Mouse (Mus musculus) lung, postnatal 14 days (tissue): ENCODE measurements around the gene Cnnm3.

ENCODE experiments used
- DNase-seq: peaks from one replicate; pipeline ENCODE4 v3.0.0; 2021

Cnnm3 gene

GRCm38 (mm10) chr1:36501261-36501660 lies 10.4 kb upstream of the Cnnm3 start:
- DNase-seq, result peak; percentile 87

GRCm38 (mm10) chr1:36508238-36508637 lies 3.4 kb upstream of the Cnnm3 start:
- DNase-seq, result no peak

DNA sequence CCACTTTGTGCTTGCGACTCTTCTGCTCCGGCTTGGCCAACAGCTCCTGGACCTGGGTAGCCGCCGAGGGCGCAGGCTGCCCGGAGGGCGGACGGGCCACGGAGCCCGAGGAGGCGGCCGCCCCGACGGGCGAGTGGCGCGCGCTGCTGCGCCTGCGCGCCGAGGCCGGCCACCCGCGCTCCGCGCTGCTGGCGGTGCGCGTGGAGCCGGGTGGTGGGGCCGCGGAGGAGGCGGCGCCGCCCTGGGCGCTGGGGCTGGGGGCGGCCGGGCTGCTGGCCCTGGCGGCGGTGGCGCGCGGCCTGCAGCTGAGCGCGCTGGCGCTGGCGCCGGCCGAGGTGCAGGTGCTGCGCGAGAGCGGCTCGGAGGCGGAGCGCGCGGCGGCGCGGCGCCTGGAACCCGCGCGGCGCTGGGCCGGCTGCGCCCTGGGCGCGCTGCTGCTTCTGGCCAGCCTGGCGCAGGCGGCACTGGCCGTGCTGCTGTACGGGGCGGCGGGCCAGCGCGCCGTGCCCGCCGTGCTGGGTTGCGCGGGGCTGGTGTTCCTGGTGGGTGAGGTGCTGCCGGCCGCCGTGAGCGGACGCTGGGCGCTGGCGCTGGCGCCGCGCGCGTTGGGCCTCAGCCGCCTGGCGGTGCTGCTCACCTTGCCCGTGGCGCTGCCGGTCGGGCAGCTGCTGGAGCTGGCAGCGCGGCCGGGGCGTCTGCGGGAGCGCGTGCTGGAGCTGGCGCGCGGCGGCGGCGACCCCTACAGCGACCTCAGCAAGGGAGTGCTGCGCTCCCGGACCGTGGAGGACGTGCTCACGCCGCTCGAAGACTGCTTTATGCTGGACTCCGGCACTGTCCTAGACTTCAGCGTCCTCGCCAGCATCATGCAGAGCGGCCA lies 660 bp downstream of the Cnnm3 start:
- peak; percentile 39 for DNase-seq

- DNase-seq, result no peak
Measured at GRCm38 (mm10) chr1:36512966-36513280, 1.3 kb downstream of the Cnnm3 start.

GRCm38 (mm10) chr1:36513310-36513709 lies 1.6 kb downstream of the Cnnm3 start:
- DNase-seq, result no peak

- peak; percentile 34 for DNase-seq
Measured at GRCm38 (mm10) chr1:36513718-36514117, 2.1 kb downstream of the Cnnm3 start.

DNA sequence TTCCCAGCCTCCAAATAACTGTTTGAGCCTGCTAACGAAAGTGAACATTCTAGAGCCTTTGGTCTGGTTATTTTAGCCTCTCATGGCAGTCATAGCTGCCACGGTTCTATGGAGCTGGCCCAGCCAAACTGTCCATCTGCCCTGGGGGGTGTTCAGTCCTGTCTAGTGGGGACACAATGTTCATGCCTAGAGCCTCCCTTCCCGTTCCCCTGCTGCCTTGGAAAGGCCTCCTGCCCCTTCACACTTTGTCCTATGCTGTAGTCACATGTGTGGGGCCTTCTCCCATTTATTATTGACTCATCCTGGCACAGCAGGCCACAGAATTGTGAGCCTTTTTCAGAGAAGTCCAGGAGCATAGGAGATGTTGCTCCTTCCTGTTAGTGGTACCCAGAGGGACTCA lies 6.6 kb downstream of the Cnnm3 start:
- no peak for DNase-seq

- DNase-seq, result no peak
Measured at GRCm38 (mm10) chr1:36519626-36520025, 8.0 kb downstream of the Cnnm3 start.

GRCm38 (mm10) chr1:36522210-36522609 lies 10.5 kb downstream of the Cnnm3 start:
- DNase-seq, result no peak

GRCm38 (mm10) chr1:36523332-36524013 lies 11.8 kb downstream of the Cnnm3 start:
- no peak for DNase-seq

DNA sequence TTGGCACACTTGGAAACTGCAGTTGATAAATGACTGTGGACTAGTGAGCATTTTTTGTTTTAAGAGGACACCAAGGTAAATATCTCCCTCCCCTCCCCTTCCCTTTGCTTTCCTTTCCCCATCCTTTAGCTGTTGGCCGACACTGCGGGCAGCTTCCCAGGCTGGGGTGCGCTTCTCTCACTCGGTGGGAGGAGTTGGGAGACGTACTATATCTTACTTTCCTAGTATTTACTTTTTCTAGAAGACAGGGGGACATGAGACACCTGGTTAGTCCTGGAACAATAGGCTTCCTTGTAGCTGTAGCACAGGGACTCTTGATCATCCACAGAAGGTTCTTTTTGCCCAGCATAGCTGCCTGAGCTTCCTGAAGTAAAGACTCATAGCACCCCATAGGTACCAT lies 12.4 kb downstream of the Cnnm3 start:
- DNase-seq, result no peak

DNA sequence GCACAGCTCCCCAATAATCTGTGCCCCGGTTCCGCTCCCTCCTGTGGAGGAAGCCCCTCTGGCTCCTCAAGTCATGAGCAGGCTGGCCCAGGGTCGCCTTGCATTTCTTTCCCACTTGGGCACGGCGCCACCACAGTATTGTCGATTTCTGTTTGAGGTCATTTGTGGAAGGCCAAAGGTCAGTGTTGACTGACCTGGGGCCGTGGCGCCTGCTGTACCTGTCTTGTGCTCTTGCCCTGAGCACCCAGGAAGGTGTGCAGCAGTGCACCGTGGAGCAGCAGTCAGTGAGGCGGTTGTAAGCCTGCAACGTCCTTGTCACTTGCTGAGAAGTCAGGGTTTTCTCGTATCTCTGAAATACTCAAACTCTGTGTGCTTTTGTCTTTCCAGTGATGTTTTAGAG lies 14.1 kb downstream of the Cnnm3 start:
- no peak for DNase-seq

DNA sequence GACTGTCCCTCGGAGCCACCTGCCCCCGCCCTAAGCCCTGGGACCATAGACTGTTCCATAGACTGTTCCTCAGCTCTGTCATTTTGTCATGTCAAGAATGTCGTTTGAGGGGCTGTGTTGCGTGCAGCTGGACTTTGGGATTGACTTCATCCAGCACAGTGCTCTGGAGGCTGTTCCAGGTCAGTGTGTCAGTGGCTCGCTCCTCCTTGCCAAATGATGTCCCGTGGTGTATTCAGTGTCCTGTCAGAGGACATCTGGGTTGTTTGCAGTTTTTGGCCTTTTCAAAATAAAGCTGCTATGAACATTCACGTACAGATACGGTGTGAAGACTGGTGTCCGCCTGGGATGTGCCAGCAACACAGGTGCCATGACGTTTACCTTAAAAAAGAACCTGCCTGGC lies 15.2 kb downstream of the Cnnm3 start:
- no peak for DNase-seq

- DNase-seq, result no peak
Measured at GRCm38 (mm10) chr1:36528351-36528750, 16.7 kb downstream of the Cnnm3 start.

GRCm38 (mm10) chr1:36529274-36529673 lies 17.6 kb downstream of the Cnnm3 start:
- no peak for DNase-seq

- no peak for DNase-seq
Measured at GRCm38 (mm10) chr1:36529875-36530274, 18.2 kb downstream of the Cnnm3 start.

DNA sequence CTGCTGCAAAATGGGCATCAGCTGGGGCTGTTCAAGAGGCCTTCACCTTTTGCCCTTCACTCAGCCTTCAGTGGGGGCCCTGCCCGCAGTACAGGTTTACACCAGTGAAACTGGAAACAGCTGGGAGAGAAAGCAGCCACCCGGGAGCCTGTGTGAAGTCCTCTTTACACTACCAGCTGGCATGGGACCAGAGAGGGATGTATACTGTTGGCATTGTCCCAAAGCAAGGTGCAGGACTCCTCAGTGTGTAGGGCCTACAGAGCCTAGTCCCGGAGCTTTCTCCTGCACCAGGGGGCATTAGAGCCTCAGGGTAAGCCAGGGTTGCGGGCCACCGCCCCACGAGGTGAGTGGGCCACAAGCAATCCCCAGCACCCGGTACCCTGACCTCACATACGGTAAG lies 18.8 kb downstream of the Cnnm3 start:
- no peak for DNase-seq

- DNase-seq, result no peak
Measured at GRCm38 (mm10) chr1:36530962-36531361, 19.3 kb downstream of the Cnnm3 start.

- DNase-seq, result no peak
Measured at GRCm38 (mm10) chr1:36531461-36531860, 19.8 kb downstream of the Cnnm3 start.

DNA sequence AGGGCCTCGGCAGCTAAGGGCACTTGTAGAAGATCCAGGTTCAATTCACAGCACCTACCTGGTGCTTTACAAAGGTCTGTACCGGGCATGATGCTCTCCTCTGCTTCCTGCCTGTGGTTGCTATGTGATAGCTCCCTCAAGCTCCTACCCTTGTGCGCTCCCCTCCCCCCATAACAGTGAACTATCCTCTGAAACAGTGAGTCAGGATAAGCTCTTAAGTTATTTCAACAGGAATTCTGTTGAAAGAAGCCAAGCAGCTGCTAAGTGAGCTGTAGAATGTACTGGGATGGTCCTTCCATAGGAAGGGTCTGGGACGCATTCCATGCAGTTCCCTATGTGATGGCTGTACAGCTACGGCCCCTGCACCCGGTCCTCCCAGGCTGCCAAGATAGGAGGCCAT lies 21.9 kb downstream of the Cnnm3 start:
- DNase-seq, result no peak

DNA sequence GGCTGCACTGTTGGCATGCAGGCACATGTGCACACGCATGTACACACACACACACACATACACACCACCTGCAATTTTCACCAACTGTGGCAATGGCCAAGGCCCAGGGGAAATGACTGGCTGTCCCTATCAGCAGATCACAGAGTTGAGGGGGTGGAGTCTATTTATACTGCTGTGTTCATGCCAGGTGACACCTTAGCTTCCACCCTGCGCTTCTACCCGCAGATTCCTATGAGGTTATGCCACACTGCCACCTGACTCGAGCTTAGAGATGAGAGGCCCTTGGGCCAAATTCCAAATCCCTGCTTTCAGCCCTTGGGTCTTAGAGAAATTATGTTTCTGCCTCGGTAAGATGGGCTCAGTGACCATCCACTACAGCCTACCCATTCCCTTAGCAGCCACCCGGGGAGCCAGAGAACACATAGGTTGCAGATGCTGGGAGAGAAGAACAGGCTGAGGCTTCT lies 23.0 kb downstream of the Cnnm3 start:
- no peak for DNase-seq

GRCm38 (mm10) chr1:36535477-36536396 lies 24.1 kb downstream of the Cnnm3 start:
- DNase-seq, result peak; percentile 60

DNA sequence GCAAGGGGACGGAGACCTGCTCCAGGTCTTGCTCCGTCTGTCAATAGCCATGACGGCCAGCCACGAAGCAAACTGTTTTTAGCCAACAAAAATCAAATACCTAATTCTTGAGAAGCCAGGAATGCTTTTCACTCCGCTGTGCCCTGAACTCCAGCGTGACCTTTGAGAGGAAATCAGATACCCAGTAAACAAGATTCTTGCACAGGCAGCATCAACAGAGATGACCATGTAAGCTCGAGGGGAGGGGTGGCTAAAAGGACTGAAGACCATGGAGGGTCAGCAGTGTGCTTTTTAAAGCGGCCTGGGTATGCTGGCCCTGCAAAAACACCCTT lies 24.7 kb downstream of the Cnnm3 start:
- DNase-seq, result no peak
